9 mouse cellular contexts compared by ENCODE assay signal in the genomic region with DNA sequence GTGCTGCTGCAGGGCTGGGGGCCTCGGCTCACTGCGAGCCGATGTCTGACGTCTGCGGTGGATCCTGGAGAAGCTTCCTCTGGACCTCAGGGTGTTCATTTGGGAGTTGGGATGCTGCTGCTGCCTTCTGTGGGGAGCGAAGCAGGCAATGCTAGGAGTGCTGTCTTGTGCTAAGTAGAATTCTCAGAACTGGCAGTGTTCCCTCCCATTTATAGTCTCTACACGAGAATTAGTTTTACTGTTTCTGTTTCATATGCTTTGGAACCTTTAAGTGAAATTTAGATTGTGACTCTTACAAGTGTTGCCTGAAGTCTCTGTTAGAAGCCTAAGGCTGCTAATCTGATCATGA.
DNase-seq lines count a peak whose midpoint lies in the region; ATAC-seq and TF ChIP-seq lines count a peak whose summit lies in the region.
"Had no signal": no experiment of that assay in that cellular context is flagged by ENCODE, and none has a peak within 500 bp of the region (broad histone marks: within the 10 kb centered on the region; RNA-seq: fewer than 3 reads in every experiment).

No protein-coding gene starts in this region.

- 32% methylated on average over 7 of the region's 7 CpGs for WGBS in heart, embryonic 14.5 days
- 40% methylated on average over 7 of the region's 7 CpGs for WGBS in lung, postnatal 0 days
- WGBS in intestine, postnatal 0 days: 31% methylated on average over 7 of the region's 7 CpGs
- WGBS in stomach, embryonic 16.5 days: 45% methylated on average over 7 of the region's 7 CpGs

- no peaks in the 10 kb centered on the region for H3K9me3 ChIP-seq in heart, embryonic 14.5 days (ENCODE audit: control insufficient read depth, low read length)
- no peaks in the 10 kb centered on the region for H3K9me3 ChIP-seq in lung, postnatal 0 days (ENCODE audit: low read length)
- H3K9me3 ChIP-seq in intestine, postnatal 0 days (ENCODE audit: control insufficient read depth): no peaks in the 10 kb centered on the region
- H3K9me3 ChIP-seq in stomach, embryonic 16.5 days (replicated peaks; ENCODE audit: control insufficient read depth, low read length): no peaks in the 10 kb centered on the region

- peaks cover 79 to 98% of the 10 kb centered on the region in 2 experiments for H3K4me1 ChIP-seq in heart, embryonic 14.5 days (ENCODE audit: control insufficient read depth in 2 of 2, insufficient read depth in 2 of 2, low read length in 2 of 2)
- peaks cover 68% of the 10 kb centered on the region for H3K4me1 ChIP-seq in lung, postnatal 0 days (ENCODE audit: insufficient read depth, low read depth, low read length)
- peaks cover 40% of the 10 kb centered on the region for H3K4me1 ChIP-seq in intestine, postnatal 0 days (replicated peaks; ENCODE audit: control insufficient read depth, insufficient read depth, low read length)
- peaks cover 90% of the 10 kb centered on the region for H3K4me1 ChIP-seq in stomach, embryonic 16.5 days (ENCODE audit: control insufficient read depth, insufficient read depth, low read length)

- no peak for TF ChIP-seq CTCF in lung, postnatal 0 days (IDR thresholded peaks at IDR 0.05)
- TF ChIP-seq CTCF in intestine, postnatal 0 days (IDR thresholded peaks at IDR 0.05; ENCODE audit: low read depth): no peak

- peak overlapping the region; percentile 62 to 85 for H3K27ac ChIP-seq in heart, embryonic 14.5 days (replicated peaks in 1 of 2; ENCODE audit: control insufficient read depth in 1 of 2, insufficient read depth in 1 of 2, low read depth in 2 of 2, low read length in 2 of 2)
- H3K27ac ChIP-seq in lung, postnatal 0 days (ENCODE audit: low read length): peak overlapping the region; percentile 88
- H3K27ac ChIP-seq in intestine, postnatal 0 days (ENCODE audit: low read depth, low read length): peak overlapping the region; percentile 83
- peak overlapping the region; percentile 97 for H3K27ac ChIP-seq in stomach, embryonic 16.5 days (ENCODE audit: low read length)

- H3K36me3 ChIP-seq in heart, embryonic 14.5 days (ENCODE audit: control insufficient read depth, insufficient read depth, low read length): no peaks in the 10 kb centered on the region
- no peaks in the 10 kb centered on the region for H3K36me3 ChIP-seq in lung, postnatal 0 days (ENCODE audit: insufficient read depth, low read length)
- H3K36me3 ChIP-seq in intestine, postnatal 0 days (ENCODE audit: control insufficient read depth, insufficient read depth): no peaks in the 10 kb centered on the region
- no peaks in the 10 kb centered on the region for H3K36me3 ChIP-seq in stomach, embryonic 16.5 days (ENCODE audit: control insufficient read depth, insufficient read depth, low read length)

- DNase-seq in heart, postnatal 4 days: no peak
- DNase-seq in lung, postnatal 0 days (ENCODE audit: low spot score): no peak
- DNase-seq in lung, adult 18-20 months: no peak
- DNase-seq in left cerebral cortex, postnatal 10 days (ENCODE audit: extremely low spot score in 1 of 2, low spot score in 2 of 2): no peak
- no peak for DNase-seq in thymus, postnatal 10 days (ENCODE audit: low spot score in 2 of 2)
- DNase-seq: cerebellum, postnatal 25 days had no signal

- TF ChIP-seq EP300 in lung, postnatal 0 days (IDR thresholded peaks at IDR 0.05): no peak

- ATAC-seq in heart, embryonic 14.5 days (ENCODE audit: insufficient number of reproducible peaks, insufficient read depth, low FRiP score, low read depth): no peak
- ATAC-seq in lung, postnatal 0 days: no peak
- no peak for ATAC-seq in intestine, postnatal 0 days
- no peak for ATAC-seq in stomach, embryonic 16.5 days (ENCODE audit: insufficient read depth, low FRiP score)

- no peak overlapping the region for H3K4me3 ChIP-seq in heart, embryonic 14.5 days (ENCODE audit: control insufficient read depth in 1 of 2, insufficient read depth in 1 of 2, low read depth in 1 of 2, low read length in 2 of 2)
- H3K4me3 ChIP-seq in lung, postnatal 0 days (ENCODE audit: low read depth, low read length): no peak overlapping the region
- H3K4me3 ChIP-seq in intestine, postnatal 0 days (ENCODE audit: low read depth, low read length): no peak overlapping the region
- H3K4me3 ChIP-seq in stomach, embryonic 16.5 days (replicated peaks; ENCODE audit: low read length): no peak overlapping the region

- peak overlapping the region; percentile 55 for H3K4me2 ChIP-seq in heart, embryonic 14.5 days (ENCODE audit: low read length)
- peak overlapping the region; percentile 44 for H3K4me2 ChIP-seq in lung, postnatal 0 days (replicated peaks; ENCODE audit: low read depth, low read length)
- peak overlapping the region; percentile 61 for H3K4me2 ChIP-seq in intestine, postnatal 0 days (replicated peaks; ENCODE audit: low read depth)
- peak overlapping the region; percentile 50 for H3K4me2 ChIP-seq in stomach, embryonic 16.5 days (ENCODE audit: low read depth, low read length)

- intact Hi-C loops in left cerebral cortex, postnatal 10 days (cut with DNase I): no loop called here

- peak overlapping the region; percentile 58 for H3K9ac ChIP-seq in heart, embryonic 14.5 days (ENCODE audit: low read length)
- H3K9ac ChIP-seq in lung, postnatal 0 days (replicated peaks; ENCODE audit: low read depth): 0 out of 2 replicates have a peak overlapping the region, but pooled peaks have one; percentile 5
- no peak overlapping the region for H3K9ac ChIP-seq in intestine, postnatal 0 days (ENCODE audit: low read depth, low read length)
- peak overlapping the region; percentile 57 for H3K9ac ChIP-seq in stomach, embryonic 16.5 days (ENCODE audit: low read length)

- H3K27me3 ChIP-seq in heart, embryonic 14.5 days (ENCODE audit: control insufficient read depth, insufficient read depth, low read length): no peaks in the 10 kb centered on the region
- no peaks in the 10 kb centered on the region for H3K27me3 ChIP-seq in lung, postnatal 0 days (replicated peaks; ENCODE audit: insufficient read depth, low read length)
- no peaks in the 10 kb centered on the region for H3K27me3 ChIP-seq in intestine, postnatal 0 days (replicated peaks; ENCODE audit: control insufficient read depth, insufficient read depth, low read length)
- H3K27me3 ChIP-seq in stomach, embryonic 16.5 days (ENCODE audit: control insufficient read depth, insufficient read depth, low read length): no peaks in the 10 kb centered on the region
